Mouse (Mus musculus): ENCODE measurements around the gene Car11.

The Car11 gene

DNA sequence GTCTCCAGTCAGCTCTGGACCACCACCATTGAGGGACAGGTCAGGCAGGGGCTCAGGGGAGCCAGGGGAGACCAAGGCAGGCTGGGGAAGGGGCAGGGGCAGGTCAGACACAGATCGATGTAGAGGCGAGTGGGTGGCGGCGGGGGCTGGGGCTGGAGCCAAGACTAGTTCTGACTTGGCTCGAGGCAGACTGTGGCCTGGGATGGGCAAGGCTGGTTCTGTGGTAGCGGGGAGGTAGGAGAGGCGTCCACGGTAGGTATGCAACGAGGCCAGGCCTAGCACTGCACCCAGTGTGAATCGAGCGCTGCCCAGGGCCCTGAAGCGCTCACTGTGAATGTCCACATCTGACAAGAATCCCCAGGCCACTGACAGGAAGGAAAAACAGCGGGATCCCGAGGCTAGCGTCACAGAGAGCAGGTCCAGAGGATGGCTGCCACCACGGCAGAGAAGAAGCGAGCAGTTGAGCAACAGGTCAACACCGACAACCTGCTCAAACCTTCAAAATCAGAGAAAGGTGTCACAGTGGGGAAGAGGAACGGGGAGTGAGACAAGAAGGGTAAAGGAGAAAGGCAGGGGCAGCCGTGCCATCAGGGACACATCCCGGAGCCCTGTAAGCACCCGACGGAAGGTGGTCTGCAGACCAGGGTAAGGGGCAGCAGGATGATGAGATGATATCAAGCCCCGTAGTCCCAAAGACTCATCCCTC, 11.8 kb downstream of the Car11 start:
- no peak for DNase-seq

DNA sequence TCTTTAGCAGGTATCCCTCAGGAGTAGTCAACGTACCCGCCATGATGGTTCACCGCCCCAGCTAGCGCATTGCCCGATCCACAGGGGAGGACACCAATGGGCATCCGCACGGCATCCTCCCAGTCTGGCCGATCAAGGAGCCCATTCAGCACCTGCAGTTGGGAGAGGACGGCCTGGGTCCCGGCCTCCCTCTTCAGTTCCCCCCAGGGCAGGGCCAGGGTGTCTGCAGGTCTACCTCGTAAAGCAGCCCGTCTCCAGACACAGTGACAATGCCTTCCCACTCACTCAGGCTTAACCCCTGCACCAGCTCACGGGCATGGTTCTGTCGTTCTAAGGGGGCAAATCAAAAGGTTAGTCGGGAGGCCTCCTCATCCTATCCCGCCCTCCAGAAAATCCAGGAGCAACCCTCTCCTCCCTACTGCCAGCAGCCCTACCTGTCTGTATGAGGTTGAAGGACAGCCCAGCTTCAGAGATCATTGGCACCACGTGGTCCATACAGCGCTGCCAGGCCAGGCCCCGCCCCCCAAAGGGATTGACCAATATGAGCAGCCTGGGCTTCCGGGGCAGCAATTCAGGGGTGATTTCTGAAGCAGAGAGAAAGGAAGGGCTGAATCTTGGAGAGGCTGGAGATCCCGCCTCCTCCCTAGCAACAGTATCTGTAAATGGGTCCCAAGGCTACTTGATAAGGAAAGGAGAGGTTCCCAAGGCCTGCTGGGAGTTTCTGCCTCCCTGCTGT, 12.5 kb downstream of the Car11 start:
- DNase-seq, result no peak

DNA sequence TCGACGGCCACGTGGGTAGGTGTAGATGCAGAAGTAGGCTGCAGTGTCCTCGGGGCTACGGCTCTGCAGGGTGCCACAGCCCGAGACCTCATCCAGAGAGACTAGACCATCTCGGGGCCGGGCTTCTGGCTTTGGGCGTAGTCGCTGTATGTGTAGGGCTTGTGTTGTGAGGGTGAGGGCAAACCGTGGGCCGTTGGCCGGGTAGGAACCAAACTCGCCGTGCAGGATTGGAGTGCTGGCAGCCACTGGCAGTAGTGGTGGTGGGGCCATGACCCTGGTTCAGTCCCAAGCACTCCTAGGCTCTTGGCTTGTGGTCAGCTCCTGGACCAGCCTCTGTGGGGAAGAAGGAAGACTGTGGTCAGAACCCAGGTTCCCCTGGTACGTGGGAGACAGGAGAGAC, 13.8 kb downstream of the Car11 start:
- DNase-seq, result no peak

DNA sequence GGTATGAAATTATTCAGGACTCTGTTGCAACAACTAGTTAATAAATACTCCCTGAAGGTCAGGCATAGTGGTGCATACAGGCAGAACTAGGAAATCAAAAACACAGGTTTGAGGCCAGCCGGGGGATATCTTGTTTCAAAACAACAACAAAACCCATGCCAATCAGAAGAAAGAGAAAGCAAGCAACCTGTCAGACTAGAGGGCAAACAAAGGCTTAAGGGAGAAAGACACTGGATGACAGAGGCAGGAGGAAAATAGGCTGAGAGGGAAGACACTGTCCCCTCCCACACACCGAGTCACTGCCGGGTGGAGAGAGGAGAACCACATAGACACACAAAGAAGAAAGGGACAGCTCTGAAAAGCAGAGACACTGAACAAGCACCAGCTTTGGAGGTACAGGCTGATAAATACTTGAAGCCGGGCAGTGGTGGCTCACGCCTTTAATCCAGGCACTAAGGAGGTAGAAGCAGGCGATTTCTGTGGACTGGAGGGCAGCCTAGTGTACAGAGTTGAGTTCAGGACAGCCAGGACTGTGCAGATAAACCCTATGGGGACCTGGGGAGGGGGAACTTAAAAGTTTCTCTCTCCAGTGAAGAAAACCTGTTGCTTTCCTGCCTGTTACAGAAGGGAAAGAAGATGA, 14.4 kb downstream of the Car11 start:
- no peak for DNase-seq

DNA sequence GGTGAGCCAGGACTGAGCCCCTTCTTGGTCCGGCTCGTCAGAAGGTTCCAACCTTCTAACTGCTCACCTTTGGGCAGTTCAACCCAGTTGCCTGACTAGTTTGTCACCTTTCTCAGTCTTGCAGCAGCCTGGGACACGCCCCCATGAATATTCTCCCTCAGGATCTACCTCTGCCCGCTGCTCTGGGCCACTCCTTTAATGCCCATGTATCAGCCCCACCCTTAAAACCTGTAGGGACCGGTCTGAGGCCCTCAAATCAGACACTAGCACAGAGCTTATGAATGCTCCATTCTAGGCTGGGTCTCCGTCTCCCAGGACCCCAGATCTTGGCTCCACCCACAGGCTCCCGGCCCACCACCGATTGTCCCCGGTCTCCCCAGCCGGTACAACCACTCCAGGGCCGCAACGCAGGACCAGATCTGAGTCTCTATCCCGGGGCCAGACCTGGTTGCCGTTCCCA, 15.0 kb downstream of the Car11 start:
- DNase-seq, result no peak

- DNase-seq, result peak; percentile 97
Measured at GRCm38 (mm10) chr7:45715090-45715708, 15.6 kb downstream of the Car11 start, which contains the start of gene Rpl18. Gene Rpl18 (plus strand): TSS chr7:45715457.

GRCm38 (mm10) chr7:45715741-45716459, 16.3 kb downstream of the Car11 start:
- no peak for DNase-seq

- DNase-seq, result no peak
Measured at GRCm38 (mm10) chr7:45716460-45716857, 16.8 kb downstream of the Car11 start.

DNA sequence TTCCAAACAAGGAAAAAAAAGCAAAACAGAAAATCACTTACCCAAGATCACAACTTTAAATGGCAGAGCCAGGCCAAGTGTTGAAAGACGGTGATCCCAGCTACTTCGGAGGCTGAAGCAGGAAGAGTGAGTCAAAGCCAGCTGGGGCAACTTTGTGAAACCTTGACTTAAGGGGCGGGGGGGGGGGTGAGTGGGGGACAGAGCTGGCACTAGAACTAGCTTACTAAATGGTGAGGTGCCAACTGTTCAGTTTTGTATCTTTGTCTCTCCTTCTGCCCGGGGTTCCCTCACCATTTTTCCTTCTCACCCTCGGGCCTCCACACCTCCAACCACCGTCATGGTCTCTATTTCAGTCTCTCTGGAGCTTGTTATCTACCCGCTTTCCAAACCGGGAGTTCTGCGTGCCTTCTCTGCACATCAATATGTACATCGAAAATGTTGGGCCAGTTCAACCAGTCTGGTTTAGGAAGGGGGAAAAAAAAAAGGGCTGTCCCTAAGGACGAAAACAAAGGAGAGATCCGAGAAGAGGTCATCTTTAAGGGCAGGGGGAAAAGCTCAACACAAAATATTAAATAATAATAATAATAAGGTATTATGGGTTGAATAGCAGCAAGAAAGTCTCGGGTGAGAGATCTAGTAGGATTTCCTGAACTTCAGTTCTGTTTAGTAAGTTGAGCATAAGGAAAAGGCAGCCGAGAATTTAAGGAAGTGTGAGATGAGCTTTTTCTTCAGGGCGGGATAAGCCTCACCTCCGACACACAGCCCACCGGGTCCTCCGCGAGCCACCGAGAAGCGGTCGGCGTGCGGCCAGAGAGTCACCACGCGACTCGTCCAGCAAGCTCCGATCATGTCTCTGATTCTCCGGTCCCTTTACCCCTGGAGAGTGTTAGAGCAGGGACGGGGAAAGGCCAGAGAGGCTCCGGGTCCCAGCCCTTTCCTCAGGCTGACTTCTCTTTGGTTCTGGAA, 17.6 kb downstream of the Car11 start:
- DNase-seq, result no peak

DNA sequence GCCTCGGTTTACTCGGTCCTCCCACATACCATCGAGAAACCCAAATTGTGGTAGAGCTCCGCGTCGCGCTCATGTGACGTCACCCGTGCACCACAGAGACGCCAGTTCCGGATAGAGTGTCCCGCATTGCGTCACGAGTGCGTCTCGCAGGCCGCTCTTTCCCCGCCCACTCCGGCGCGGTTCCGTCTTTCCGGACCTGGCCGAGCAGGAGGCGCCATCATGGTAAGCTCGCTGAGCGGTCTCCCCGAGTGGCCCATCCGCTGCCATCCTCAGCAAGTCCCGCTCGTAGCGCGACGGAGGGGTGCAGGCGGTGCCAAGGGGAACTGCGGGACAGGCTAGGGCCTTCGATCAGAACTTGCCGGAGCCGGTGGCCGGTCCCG, 18.3 kb downstream of the Car11 start, which contains the start of gene Sphk2:
Gene Sphk2, minus strand, starts transcription at position 85 of the 380 bp plus-strand sequence.
- peak; percentile 98 for DNase-seq

- no peak for DNase-seq
Measured at GRCm38 (mm10) chr7:45718331-45718730, 18.7 kb downstream of the Car11 start.

DNA sequence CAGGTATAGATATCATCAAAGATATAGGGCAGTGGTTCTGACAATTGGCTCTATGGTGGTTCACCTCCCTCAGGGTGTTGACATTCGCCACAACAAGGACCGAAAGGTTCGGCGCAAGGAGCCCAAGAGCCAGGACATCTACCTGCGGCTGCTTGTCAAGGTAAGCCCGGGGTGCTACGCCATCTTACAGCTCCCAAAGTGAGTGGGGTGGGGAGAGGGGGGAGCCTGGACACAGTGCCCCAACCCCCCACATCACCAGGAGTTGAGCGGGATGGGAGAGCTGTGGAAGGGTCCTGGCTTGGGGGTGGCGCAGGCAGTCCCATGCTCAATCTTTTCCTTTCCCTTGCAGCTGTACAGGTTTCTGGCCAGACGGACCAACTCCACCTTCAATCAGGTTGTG, 19.5 kb downstream of the Car11 start:
- DNase-seq, result no peak

DNA sequence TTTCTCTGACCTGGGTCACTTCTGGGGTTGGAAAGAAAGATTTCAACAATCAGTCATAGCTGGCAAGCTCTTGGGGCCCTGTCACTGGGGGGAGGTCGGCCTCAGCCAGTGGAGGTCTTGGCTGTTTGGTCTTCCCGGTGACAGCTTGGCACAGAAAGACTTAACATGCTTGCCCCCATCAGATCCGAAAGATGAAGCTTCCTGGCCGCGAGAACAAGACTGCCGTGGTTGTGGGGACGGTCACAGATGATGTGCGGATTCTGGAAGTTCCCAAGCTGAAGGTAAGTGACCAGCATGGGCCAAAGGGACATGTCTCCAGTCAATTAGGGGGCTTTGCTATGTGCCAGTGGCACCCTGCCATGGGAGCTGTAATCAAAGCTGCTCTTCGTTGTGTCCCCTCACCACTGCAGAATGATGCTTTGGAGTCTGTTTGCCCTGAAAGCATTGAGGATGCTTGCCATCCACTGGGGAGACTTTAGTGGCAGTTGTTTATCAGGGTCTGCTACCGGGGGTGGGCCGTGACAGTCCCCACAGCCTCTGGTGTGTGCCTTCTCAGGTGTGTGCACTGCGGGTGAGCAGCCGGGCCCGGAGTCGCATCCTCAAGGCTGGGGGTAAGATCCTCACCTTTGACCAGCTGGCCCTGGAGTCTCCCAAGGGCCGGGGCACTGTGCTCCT, 20.2 kb downstream of the Car11 start:
- no peak for DNase-seq

DNA sequence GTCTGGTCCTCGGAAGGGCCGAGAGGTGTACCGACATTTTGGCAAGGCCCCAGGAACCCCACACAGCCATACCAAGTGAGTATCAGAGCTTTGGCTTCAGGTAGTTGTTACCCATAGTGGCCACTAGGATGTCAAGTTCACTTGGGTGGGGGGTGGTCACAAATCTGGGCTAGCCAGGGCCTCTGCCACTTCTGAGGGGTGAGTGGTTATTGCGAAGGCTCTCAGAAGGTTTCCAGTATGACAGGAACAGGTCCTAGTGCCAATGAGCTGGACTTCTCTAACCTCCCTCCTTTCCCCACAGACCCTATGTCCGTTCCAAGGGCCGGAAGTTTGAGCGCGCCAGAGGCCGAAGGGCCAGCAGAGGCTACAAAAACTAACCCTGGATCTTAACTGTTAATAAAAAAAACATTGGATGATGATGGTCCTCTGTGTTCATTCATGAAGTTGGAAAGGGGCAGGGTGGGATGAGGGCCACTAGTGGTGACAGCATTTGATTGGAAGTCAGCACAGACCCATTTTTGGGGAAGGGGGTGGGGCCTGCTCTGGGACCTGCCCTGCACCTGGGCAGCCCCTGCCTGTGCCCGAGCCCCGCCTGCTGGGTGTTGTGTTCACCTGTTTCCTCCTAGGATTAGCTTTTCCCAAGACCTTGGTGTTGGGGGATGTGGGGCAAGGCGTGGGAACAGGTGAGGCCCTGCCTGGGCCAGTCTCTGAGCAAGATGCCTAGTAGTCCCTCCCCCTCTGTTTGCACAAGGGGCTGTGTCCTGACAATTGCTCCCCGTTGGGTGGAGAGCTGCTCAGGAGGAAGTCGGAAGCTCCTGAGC, 21.0 kb downstream of the Car11 start, which contains the start of gene Fam83e:
Gene Fam83e, plus strand, starts transcription at position 800 of the 821 bp plus-strand sequence.
- no peak for DNase-seq

GRCm38 (mm10) chr7:45721234-45721571, 21.6 kb downstream of the Car11 start:
- no peak for DNase-seq

DNA sequence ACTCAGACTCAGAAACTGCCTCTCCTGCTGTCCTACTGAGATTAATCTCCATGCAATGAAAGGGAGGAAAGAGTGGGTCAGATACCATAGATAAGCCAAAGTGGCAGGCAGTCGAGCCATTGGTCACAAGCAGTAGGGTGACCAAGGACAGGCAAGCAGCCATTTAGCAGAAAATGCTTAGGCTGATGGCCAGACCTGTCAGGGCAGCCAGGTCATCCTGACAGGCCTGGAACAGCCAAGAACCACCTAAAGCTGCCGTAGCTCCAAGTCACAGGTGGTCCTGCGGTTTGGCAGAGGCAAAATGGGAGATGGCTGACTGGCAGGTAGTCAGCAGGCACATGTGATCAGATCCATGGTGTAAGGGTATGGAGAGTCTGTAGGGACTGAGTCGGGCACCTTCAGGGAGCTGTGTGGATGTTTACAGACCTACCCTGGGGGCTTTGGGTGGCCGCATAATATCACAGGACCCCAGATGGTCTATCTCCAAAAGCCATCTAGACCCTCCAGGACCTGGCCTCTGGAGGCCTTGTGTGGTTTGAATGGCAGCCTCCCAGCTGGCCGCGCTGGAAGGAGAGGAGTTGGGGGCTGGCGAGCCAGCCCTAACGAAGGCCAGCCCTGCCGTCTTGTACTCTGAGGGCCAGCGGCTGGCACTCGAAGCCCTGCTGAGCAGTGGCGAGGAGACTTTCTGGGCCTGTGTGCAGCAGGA, 22.2 kb downstream of the Car11 start:
- no peak for DNase-seq

GRCm38 (mm10) chr7:45722348-45722713, 22.7 kb downstream of the Car11 start:
- no peak for DNase-seq

DNA sequence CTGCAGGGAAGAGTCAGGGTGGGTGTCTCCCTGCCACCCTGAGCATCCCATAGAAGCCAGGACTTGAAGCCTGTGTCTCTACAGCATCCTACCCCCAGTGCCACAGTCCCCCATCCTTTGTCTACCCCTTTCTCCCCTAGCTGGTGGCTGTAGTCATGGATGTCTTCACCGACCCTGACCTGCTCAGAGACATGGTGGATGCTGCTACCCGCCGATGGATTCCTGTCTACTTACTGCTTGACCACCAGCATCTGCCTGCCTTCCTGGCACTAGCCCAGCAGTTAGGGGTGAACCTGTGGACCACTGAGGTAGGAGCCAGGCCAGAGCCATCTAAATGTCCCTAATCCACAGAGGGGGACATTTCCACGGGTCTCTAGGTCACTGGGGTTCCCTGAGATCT, 23.7 kb downstream of the Car11 start:
- DNase-seq, result no peak

DNA sequence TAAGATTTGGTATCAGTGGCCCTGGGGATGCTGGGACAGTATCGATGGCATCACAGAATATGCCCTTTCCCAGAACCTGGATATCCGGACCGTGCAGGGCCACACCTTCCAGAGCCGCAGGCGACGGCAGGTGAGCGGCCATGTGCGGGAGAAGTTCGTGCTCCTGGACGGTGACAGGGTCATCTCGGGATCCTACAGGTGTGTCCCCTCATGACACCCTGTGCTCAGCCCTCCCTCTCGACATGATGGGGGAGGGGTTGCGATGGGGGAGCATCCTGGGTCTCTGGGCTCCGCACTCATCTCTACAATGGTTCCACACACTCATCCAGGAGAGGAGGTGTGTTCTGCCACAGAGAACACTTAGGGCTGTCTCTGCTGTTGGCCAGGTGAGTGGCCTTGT, 24.1 kb downstream of the Car11 start:
- DNase-seq, result no peak
